Mouse (Mus musculus) heart, adult 2 months (tissue): ENCODE measurements around the gene Tom1l1. TPM values are rescaled to one million over a fixed set of nuclear protein-coding genes. Genes with fewer than 3 reads are reported as not detected.

Experiments used
- DNase-seq, 2 experiments: peaks; one replicate each; pipeline ENCODE4 v3.0.0; 2021
- H3K27ac ChIP-seq: fragments of 200-600 bp; 2 replicates; pipeline ENCODE4 v1.8.1; 2022
- H3K27me3 ChIP-seq: fragments of 200-500 bp; 2 replicates; pipeline ENCODE4 v1.6.1; 2012; ENCODE audit warnings: mild to moderate bottlenecking, low read length, inconsistent platforms, mixed read lengths; ENCODE audit not compliant: control insufficient read depth, insufficient read depth
- H3K36me3 ChIP-seq: fragments of 200-500 bp; 2 replicates; pipeline ENCODE4 v1.6.1; 2012; ENCODE audit warnings: low read length, inconsistent platforms; ENCODE audit not compliant: control insufficient read depth, insufficient read depth
- H3K4me1 ChIP-seq: fragments of 200-500 bp; 2 replicates; pipeline ENCODE4 v1.6.1; 2011; ENCODE audit warnings: low read length; ENCODE audit not compliant: control insufficient read depth, insufficient read depth
- H3K4me3 ChIP-seq: fragments of 200-600 bp; 2 replicates; pipeline ENCODE4 v1.8.1; 2022
- H3K79me2 ChIP-seq: fragments of 200-500 bp; replicated peaks from 2 replicates; pipeline ENCODE4 v1.6.1; 2012; ENCODE audit warnings: mild to moderate bottlenecking, inconsistent platforms, low read length, moderate library complexity, mixed read lengths; ENCODE audit not compliant: control insufficient read depth, insufficient read depth
- H3K9ac ChIP-seq: fragments of 200-500 bp; 2 replicates; pipeline ENCODE4 v1.6.1; 2012; ENCODE audit warnings: low read depth, mild to moderate bottlenecking, control low read depth, inconsistent platforms, low read length, mixed read lengths
- CTCF ChIP-seq: fragments of 200-600 bp; IDR thresholded peaks from 2 replicates; pipeline ENCODE4 v1.8.1; 2022; ENCODE audit warnings: antibody characterized with exemption, mild to moderate bottlenecking, moderate library complexity
- EP300 ChIP-seq: fragments of 200-500 bp; IDR thresholded peaks from 2 replicates; pipeline ENCODE4 v1.6.1; 2011; ENCODE audit warnings: low read depth, low read length, control low read depth; ENCODE audit not compliant: insufficient read depth
- POLR2A ChIP-seq: fragments of 200-500 bp; IDR thresholded peaks from 2 replicates; pipeline ENCODE4 v1.6.1; 2011; ENCODE audit warnings: mild to moderate bottlenecking, low read depth, low read length, control low read depth; ENCODE audit not compliant: insufficient read depth
- WGBS: fragments of 180-500 bp; shearing (Covaris S2); methylation state at CpG from one replicate; pipeline ENCODE4 v1.1.7; 2018; 5-methylcytosine and 5-hydroxymethylcytosine counted together
- intact Hi-C: fragments of 180-260 bp; cut with DNase I; formaldehyde crosslinking; loops from one replicate; pipeline ENCODE4 v1.15.1; 2025
- polyA plus RNA-seq: library from polyadenylated mRNA; depleted of rRNA; stranded (reverse); fragments of >200 nt; gene quantifications from 2 replicates; pipeline ENCODE4 v1.2.3, GENCODE M21; 2012
- total RNA-seq, 2 experiments: library from RNA; stranded (reverse); gene quantifications; 2 replicates each; pipeline ENCODE4 v1.2.3; 2021

The Tom1l1 gene
- total and polyA plus RNA-seq, 3 experiments, result 5.6 to 16.5 (median 15.4) TPM

GRCm38 (mm10) chr11:90657527-90657926 lies 30.6 kb downstream of the Tom1l1 start:
- intact Hi-C loops, result no loop called here
- TF ChIP-seq POLR2A (no peak), CTCF (no peak), EP300 (no peak)
- DNase-seq, result no peak
- Histone ChIP-seq H3K36me3 (no peaks in the 10 kb centered on the region), H3K9ac (no peak overlapping the region), H3K27ac (no peak overlapping the region), H3K4me3 (no peak overlapping the region), H3K79me2 (no peaks in the 10 kb centered on the region), H3K4me1 (no peaks in the 10 kb centered on the region), H3K27me3 (no peaks in the 10 kb centered on the region)
- 88% methylated on average over 12 of the region's 12 CpGs for WGBS

GRCm38 (mm10) chr11:90652603-90653002 lies 35.6 kb downstream of the Tom1l1 start:
- intact Hi-C loops, result no loop called here
- Histone ChIP-seq H3K79me2 (no peaks in the 10 kb centered on the region), H3K4me1 (no peaks in the 10 kb centered on the region), H3K27me3 (no peaks in the 10 kb centered on the region), H3K9ac (no peak overlapping the region), H3K27ac (no peak overlapping the region), H3K36me3 (peaks cover 4% of the 10 kb centered on the region; the same call in 1 of the 2 replicates), H3K4me3 (no peak overlapping the region)
- WGBS, result 84% methylated on average over 4 of the region's 4 CpGs
- DNase-seq, result no peak
- TF ChIP-seq EP300 (no peak), POLR2A (no peak), CTCF (no peak)

GRCm38 (mm10) chr11:90650231-90650885 lies 37.8 kb downstream of the Tom1l1 start:
- WGBS, result 61% methylated on average over 9 of the region's 9 CpGs

GRCm38 (mm10) chr11:90649777-90650176 lies 38.4 kb downstream of the Tom1l1 start:
- no peak overlapping the region for H3K4me3 ChIP-seq
- no peaks in the 10 kb centered on the region for H3K4me1 ChIP-seq
- intact Hi-C loops, result no loop called here
- H3K27ac ChIP-seq, result no peak overlapping the region
- H3K79me2 ChIP-seq, result no peaks in the 10 kb centered on the region
- no peaks in the 10 kb centered on the region for H3K27me3 ChIP-seq
- WGBS, result 79% methylated on average over 6 of the region's 6 CpGs
- no peak for DNase-seq
- TF ChIP-seq EP300 (no peak), POLR2A (no peak), CTCF (no peak)
- peaks cover 5% of the 10 kb centered on the region for H3K36me3 ChIP-seq
- H3K9ac ChIP-seq, result no peak overlapping the region

More at GRCm38 (mm10) chr11:90650231-90650885, 37.8 kb downstream of the Tom1l1 start:
- no peak for DNase-seq
- no peaks in the 10 kb centered on the region for H3K27me3 ChIP-seq
- H3K36me3 ChIP-seq, result peaks cover 4% of the 10 kb centered on the region
- no peak overlapping the region for H3K27ac ChIP-seq
- TF ChIP-seq EP300 (no peak), POLR2A (no peak), CTCF (no peak)
- H3K4me3 ChIP-seq, result no peak overlapping the region
- H3K4me1 ChIP-seq, result no peaks in the 10 kb centered on the region
- intact Hi-C loops, result no loop called here
- H3K79me2 ChIP-seq, result no peaks in the 10 kb centered on the region
- H3K9ac ChIP-seq, result no peak overlapping the region

GRCm38 (mm10) chr11:90638312-90638830 lies 49.8 kb downstream of the Tom1l1 start:
- intact Hi-C loops, result loop anchor here (10.0 kb wide), 1 partner anchor 634 kb away; the partner anchor contains the start of gene Pctp
- no peak for DNase-seq
- Histone ChIP-seq H3K27me3 (no peaks in the 10 kb centered on the region), H3K9ac (peak overlapping the region; percentile 98), H3K4me1 (peaks cover 2% of the 10 kb centered on the region; the same call in 1 of the 2 replicates), H3K36me3 (peaks cover 5% of the 10 kb centered on the region), H3K27ac (peak overlapping the region; percentile 91), H3K79me2 (peaks cover 5% of the 10 kb centered on the region; the same call in 1 of the 2 replicates), H3K4me3 (peak overlapping the region; percentile 77)
- TF ChIP-seq CTCF (no peak), EP300 (no peak), POLR2A (no peak)
- under 1% methylated on average over 53 of the region's 54 CpGs for WGBS
